Mouse (Mus musculus): ENCODE measurements around the gene 1700030J22Rik. TPM values are rescaled to one million over a fixed set of nuclear protein-coding genes. Genes with fewer than 3 reads are reported as not detected.
A peak's percentile ranks its signal among the peaks of the same experiment; 100 is the strongest.

1700030J22Rik gene
- polyA plus RNA-seq, 1 experiment from 2014 or later = 0.34 TPM

DNA sequence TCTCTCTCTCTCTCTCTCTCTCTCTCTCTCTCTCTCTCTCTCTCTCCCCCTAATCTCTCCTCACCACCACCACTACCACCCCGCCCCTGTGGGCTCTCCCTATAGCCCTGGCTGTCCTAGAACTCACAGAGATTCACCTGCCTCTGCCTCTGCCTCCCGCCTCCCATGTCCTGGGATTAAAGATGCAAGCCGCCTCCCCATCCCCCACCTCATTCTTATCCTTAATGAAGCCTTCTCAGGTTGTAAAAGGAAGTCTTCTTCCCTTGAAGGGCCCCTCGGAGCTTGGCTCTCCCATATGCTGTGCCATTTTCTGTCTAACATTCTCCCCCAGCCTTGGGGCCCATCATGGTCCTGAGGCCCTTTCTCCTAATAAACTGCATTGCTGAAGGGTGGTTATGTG is 36.9 kb upstream of the 1700030J22Rik start:
- 59% methylated on average over 4 of the region's 4 CpGs for WGBS

DNA sequence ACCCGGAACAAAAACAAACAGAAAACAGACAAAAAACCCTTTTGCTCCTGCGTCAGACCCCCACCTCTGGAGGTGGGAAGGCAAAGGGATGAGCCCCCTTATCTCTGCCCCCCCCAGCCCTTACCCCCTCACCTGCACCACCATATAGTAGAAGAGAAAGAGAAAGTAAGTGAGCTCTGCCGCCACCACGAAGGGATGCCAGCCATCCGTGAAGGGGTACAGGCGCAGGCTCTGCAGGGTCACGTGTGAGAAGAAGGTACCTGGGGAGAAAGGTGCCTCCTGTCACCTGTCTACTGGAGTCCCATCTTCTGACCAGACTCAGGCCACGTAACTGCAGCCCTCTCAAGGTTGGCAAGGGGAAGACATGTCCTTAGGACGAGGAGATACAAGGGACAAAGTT is 32.6 kb upstream of the 1700030J22Rik start:
- Histone ChIP-seq H3K27me3 (replicated peaks; ENCODE audit: control insufficient read depth, insufficient read depth, low read length) (no peaks in the 10 kb centered on the region), H3K9me3 (ENCODE audit: control insufficient read depth) (no peaks in the 10 kb centered on the region), H3K4me3 (ENCODE audit: low read depth, low read length) (no peak overlapping the region), H3K4me1 (replicated peaks; ENCODE audit: control insufficient read depth, insufficient read depth, low read length) (no peaks in the 10 kb centered on the region), H3K36me3 (ENCODE audit: control insufficient read depth, insufficient read depth) (no peaks in the 10 kb centered on the region), H3K27ac (ENCODE audit: low read depth, low read length) (no peak overlapping the region), H3K4me2 (replicated peaks; ENCODE audit: low read depth) (no peak overlapping the region), H3K9ac (ENCODE audit: low read depth, low read length) (no peak overlapping the region)
- no peak for TF ChIP-seq CTCF (IDR thresholded peaks at IDR 0.05; ENCODE audit: low read depth)
- ATAC-seq = no peak
- WGBS = 84% methylated on average over 9 of the region's 9 CpGs

More for the DNA sequence above, 36.9 kb upstream of the 1700030J22Rik start:
- Histone ChIP-seq H3K4me3 (ENCODE audit: low read depth, low read length) (no peak overlapping the region), H3K9me3 (ENCODE audit: control insufficient read depth) (no peaks in the 10 kb centered on the region), H3K36me3 (ENCODE audit: control insufficient read depth, insufficient read depth) (no peaks in the 10 kb centered on the region), H3K4me2 (replicated peaks; ENCODE audit: low read depth) (no peak overlapping the region), H3K4me1 (replicated peaks; ENCODE audit: control insufficient read depth, insufficient read depth, low read length) (no peaks in the 10 kb centered on the region), H3K27ac (ENCODE audit: low read depth, low read length) (no peak overlapping the region), H3K9ac (ENCODE audit: low read depth, low read length) (no peak overlapping the region), H3K27me3 (replicated peaks; ENCODE audit: control insufficient read depth, insufficient read depth, low read length) (no peaks in the 10 kb centered on the region)
- TF ChIP-seq CTCF (IDR thresholded peaks at IDR 0.05; ENCODE audit: low read depth) = no peak
- ATAC-seq = no peak

DNA sequence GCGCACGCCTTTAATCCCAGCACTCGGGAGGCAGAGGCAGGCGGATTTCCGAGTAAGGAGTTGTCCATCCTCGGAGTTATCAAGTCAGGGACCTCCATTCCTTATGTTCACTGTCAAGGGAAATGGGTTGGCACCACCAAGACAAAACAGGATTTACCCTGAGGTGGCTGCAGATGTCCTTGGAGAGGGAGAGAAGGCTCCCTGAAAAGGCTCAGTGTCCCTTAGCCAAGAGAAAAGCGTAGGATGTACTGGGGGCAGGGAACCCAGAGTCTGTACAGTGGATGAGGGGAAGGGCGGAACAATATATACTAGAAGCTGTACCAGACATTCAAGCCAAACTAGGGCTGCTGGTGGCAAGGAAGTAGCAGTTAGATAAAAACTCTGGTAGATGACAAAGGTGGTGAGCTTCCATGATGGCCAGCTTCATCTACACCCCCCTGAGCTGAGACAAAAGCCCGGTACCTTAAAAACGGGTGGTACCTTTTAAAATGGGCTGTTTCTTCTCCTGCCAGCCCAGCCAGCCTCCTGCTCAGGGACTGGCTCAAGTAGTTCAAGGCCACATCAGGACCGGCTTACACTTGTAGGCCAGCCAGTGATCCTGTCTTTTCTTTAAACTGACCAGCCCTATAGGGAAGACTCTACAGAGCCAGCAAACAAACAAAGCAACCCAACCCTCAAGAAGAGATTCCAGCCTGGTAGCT is 15.4 kb upstream of the 1700030J22Rik start:
- Histone ChIP-seq H3K36me3 (ENCODE audit: control insufficient read depth, insufficient read depth) (no peaks in the 10 kb centered on the region), H3K27ac (ENCODE audit: low read depth, low read length) (no peak overlapping the region), H3K9me3 (ENCODE audit: control insufficient read depth) (no peaks in the 10 kb centered on the region), H3K4me3 (ENCODE audit: low read depth, low read length) (peak overlapping the region; percentile 63), H3K4me2 (replicated peaks; ENCODE audit: low read depth) (peak overlapping the region; percentile 80), H3K4me1 (replicated peaks; ENCODE audit: control insufficient read depth, insufficient read depth, low read length) (no peaks in the 10 kb centered on the region), H3K27me3 (replicated peaks; ENCODE audit: control insufficient read depth, insufficient read depth, low read length) (no peaks in the 10 kb centered on the region; the same call in 1 of the 2 replicates), H3K9ac (ENCODE audit: low read depth, low read length) (no peak overlapping the region)
- 52% methylated on average over 11 of the region's 11 CpGs for WGBS
- no peak for TF ChIP-seq CTCF (IDR thresholded peaks at IDR 0.05; ENCODE audit: low read depth)
- no peak for ATAC-seq

DNA sequence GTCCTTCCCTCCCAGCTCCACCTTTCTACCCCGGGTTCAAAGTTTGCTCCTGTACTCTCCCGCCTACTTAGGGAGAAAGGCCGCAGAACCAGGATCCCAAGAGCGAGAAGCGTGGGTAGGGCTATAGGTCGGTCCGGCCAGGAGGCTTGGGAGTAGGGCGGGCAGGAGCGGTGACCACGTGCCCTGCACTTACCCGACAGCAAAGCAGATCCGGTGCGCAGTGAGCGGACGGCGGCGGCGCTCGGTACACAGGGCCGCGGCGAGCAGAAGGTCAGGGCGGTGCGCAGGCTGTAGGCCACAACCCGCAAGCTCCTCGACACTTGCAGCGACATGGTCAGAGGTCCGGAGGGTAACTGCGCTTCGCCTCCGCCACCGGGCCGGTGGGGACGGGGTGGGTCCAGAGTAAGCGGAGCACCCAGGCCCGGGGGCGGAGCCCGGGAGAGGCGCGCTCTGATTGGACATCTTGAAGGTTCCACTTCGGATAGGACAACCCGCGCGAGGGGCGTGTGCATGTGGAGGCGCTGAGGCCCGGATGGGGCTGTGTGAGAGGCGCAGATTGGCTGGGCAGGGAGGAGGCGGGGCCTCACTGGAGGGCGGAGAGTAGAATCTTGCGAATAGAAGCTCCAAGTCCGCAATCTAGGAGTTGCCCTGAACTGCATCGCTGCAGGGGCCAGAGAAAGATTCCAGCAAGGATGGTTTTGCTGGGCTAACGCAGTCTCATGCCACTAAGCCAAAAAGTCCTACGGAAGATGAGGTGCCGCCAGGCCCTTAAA is 14.5 kb upstream of the 1700030J22Rik start, which contains the start of gene Gcsh:
Gene Gcsh (minus strand): TSS at position 443 of the 773 bp plus-strand sequence.
- TF ChIP-seq CTCF (IDR thresholded peaks at IDR 0.05; ENCODE audit: low read depth) = 0 out of 2 replicates have a peak, but pooled peaks have one; percentile 8
- peak within 1 kb of the TSS; percentile 54 for H3K9ac ChIP-seq (ENCODE audit: low read depth, low read length)
- under 1% methylated on average over 55 of the region's 56 CpGs for WGBS
- H3K9me3 ChIP-seq (ENCODE audit: control insufficient read depth) = no peaks in the 10 kb centered on the region
- H3K4me3 ChIP-seq (ENCODE audit: low read depth, low read length) = peak within 1 kb of the TSS; percentile 63
- no peaks in the 10 kb centered on the region; the same call in 1 of the 2 replicates for H3K27me3 ChIP-seq (replicated peaks; ENCODE audit: control insufficient read depth, insufficient read depth, low read length)
- peak within 1 kb of the TSS; percentile 80 for H3K4me2 ChIP-seq (replicated peaks; ENCODE audit: low read depth)
- peak; percentile 99 for ATAC-seq
- H3K4me1 ChIP-seq (replicated peaks; ENCODE audit: control insufficient read depth, insufficient read depth, low read length) = no peaks in the 10 kb centered on the region
- H3K27ac ChIP-seq (ENCODE audit: low read depth, low read length) = peak within 1 kb of the TSS; percentile 87
- H3K36me3 ChIP-seq (ENCODE audit: control insufficient read depth, insufficient read depth) = peaks cover 5% of the 10 kb centered on the region

DNA sequence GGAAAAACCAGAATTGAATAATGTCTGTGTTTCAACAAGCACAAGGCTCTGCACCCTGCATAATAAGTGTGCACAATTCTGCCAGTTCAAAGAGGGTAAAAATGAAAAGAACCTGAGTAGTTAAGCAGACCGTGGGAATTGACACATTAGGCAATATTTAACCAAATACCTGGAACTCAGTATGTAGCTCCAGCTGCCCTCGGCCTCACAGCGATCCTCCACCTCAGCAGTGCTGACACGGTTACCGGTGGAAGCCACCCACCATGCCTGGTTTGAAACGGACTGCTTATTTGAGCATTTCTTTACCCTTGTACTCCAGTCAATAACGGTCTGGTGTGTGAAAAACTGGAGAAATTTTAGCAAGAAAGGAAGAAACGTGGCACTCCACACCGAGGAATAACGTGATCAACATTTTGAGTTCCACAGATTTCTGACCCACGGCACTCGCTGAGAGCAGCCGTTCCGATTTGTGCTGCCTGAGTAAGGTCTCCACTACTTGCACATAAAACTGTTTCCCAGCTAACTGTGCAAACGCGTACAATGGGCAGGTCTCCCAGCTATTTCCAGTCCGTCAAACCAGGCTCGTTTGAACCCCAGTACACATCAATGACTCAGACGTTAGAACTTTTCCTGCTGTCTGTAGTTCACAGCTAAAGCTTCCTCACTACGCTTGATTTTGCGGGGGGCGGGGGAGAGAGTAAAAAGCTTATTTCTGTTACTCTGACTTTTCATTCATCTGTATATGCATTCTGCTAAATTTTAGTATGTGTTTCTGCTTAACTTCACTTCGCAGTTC is 13.6 kb upstream of the 1700030J22Rik start:
- Histone ChIP-seq H3K27me3 (replicated peaks; ENCODE audit: control insufficient read depth, insufficient read depth, low read length) (no peaks in the 10 kb centered on the region; the same call in 1 of the 2 replicates), H3K9ac (ENCODE audit: low read depth, low read length) (peak overlapping the region; percentile 54), H3K4me3 (ENCODE audit: low read depth, low read length) (peak overlapping the region; percentile 63), H3K36me3 (ENCODE audit: control insufficient read depth, insufficient read depth) (peaks cover 14% of the 10 kb centered on the region), H3K9me3 (ENCODE audit: control insufficient read depth) (no peaks in the 10 kb centered on the region), H3K4me2 (replicated peaks; ENCODE audit: low read depth) (peak overlapping the region; percentile 80), H3K4me1 (replicated peaks; ENCODE audit: control insufficient read depth, insufficient read depth, low read length) (no peaks in the 10 kb centered on the region), H3K27ac (ENCODE audit: low read depth, low read length) (peak overlapping the region; percentile 87)
- no peak for ATAC-seq
- 4% methylated on average over 23 of the region's 23 CpGs for WGBS
- no peak for TF ChIP-seq CTCF (IDR thresholded peaks at IDR 0.05; ENCODE audit: low read depth)
